ENCODE assay signal across 8 mouse cellular contexts in genomic region chr3:69722187-69722867, GRCm38 (mm10). TPM values are rescaled to one million over a fixed set of nuclear protein-coding genes. Genes with fewer than 3 reads are reported as not detected.
DNase-seq lines count a peak whose midpoint lies in the region; ATAC-seq lines count a peak whose summit lies in the region.

No protein-coding gene starts in this region.

- no peaks in the 10 kb centered on the region for H3K9me3 ChIP-seq in forebrain, embryonic 16.5 days (ENCODE audit: control insufficient read depth, low read length)
- H3K9me3 ChIP-seq in hindbrain, embryonic 14.5 days (ENCODE audit: control insufficient read depth, low read length), result no peaks in the 10 kb centered on the region

- peaks cover 13% of the 10 kb centered on the region for H3K4me1 ChIP-seq in forebrain, embryonic 16.5 days (replicated peaks; ENCODE audit: control insufficient read depth, insufficient read depth, low read length)
- H3K4me1 ChIP-seq in hindbrain, embryonic 14.5 days (replicated peaks; ENCODE audit: control insufficient read depth, insufficient read depth, low read length), result peaks cover 15% of the 10 kb centered on the region

- H3K4me2 ChIP-seq in forebrain, embryonic 16.5 days (ENCODE audit: low read length), result peak overlapping the region; percentile 98
- peak overlapping the region; percentile 95 for H3K4me2 ChIP-seq in hindbrain, embryonic 14.5 days (replicated peaks)

- DNase-seq in layer of hippocampus, adult 11-12 months (ENCODE audit: low spot score), result peak; percentile 35
- DNase-seq in layer of hippocampus, adult 9-10 months (ENCODE audit: low spot score), result no peak
- peak; percentile 4 for DNase-seq in cerebellum, adult 11 months
- DNase-seq in hindbrain, embryonic 14.5 days (ENCODE audit: low spot score), result peak; percentile 62
- peak; percentile 9 to 25 for DNase-seq in left cerebral cortex, adult 9 months (ENCODE audit: low spot score in 2 of 2)
- peak; percentile 34 to 37 for DNase-seq in lung, postnatal 4 days
- peak; percentile 25 to 30 for DNase-seq in right cerebral cortex, postnatal 36 days (ENCODE audit: low spot score in 2 of 2)

- peak overlapping the region; percentile 71 for H3K27ac ChIP-seq in forebrain, embryonic 16.5 days (ENCODE audit: low read length)
- peak overlapping the region; percentile 90 for H3K27ac ChIP-seq in hindbrain, embryonic 14.5 days

- H3K9ac ChIP-seq in forebrain, embryonic 16.5 days (replicated peaks; ENCODE audit: low read depth, low read length), result peak overlapping the region; percentile 90
- H3K9ac ChIP-seq in hindbrain, embryonic 14.5 days, result peak overlapping the region; percentile 94

- H3K27me3 ChIP-seq in forebrain, embryonic 16.5 days (replicated peaks; ENCODE audit: control insufficient read depth, insufficient read depth, low read length), result no peaks in the 10 kb centered on the region; the same call in 1 of the 2 replicates
- H3K27me3 ChIP-seq in hindbrain, embryonic 14.5 days (ENCODE audit: control insufficient read depth, insufficient read depth, low read length), result no peaks in the 10 kb centered on the region

- H3K4me3 ChIP-seq in forebrain, embryonic 16.5 days (replicated peaks; ENCODE audit: low read length), result peak overlapping the region; percentile 84
- H3K4me3 ChIP-seq in hindbrain, embryonic 14.5 days (replicated peaks; ENCODE audit: low read length), result peak overlapping the region; percentile 98

- no peaks in the 10 kb centered on the region for H3K36me3 ChIP-seq in forebrain, embryonic 16.5 days (ENCODE audit: control insufficient read depth, insufficient read depth)
- peaks cover 3% of the 10 kb centered on the region; the same call in 1 of the 2 replicates for H3K36me3 ChIP-seq in hindbrain, embryonic 14.5 days (replicated peaks; ENCODE audit: control insufficient read depth, insufficient read depth)

- peak; percentile 82 for ATAC-seq in forebrain, embryonic 16.5 days
- peak; percentile 88 for ATAC-seq in hindbrain, embryonic 14.5 days (ENCODE audit: low FRiP score)

- under 1% methylated on average over 53 of the region's 58 CpGs for WGBS in forebrain, embryonic 16.5 days
- WGBS in hindbrain, embryonic 14.5 days, result under 1% methylated on average over 56 of the region's 58 CpGs

RNA-seq across cellular contexts. Expression of gene Nmd3, which starts 0.5 kb away (rescaled TPM):
- polyA plus RNA-seq in forebrain, embryonic 16.5 days (2015; fragmentation: Nextera tagmentation; extraction: Ambion mirVana), result 112 and 119 TPM in 2 replicates
- 111 and 113 TPM in 2 replicates for polyA plus RNA-seq in hindbrain, embryonic 14.5 days (2014; fragmentation: Nextera tagmentation; extraction: Ambion mirVana)
